Mouse (Mus musculus) cerebral cortex, adult 2 months (tissue): ENCODE measurements around the gene Pcdh20.

Experiments used
- WGBS: fragments of 180-500 bp; shearing (Covaris S2); methylation state at CpG from one replicate; pipeline ENCODE4 v1.1.7; 2018; 5-methylcytosine and 5-hydroxymethylcytosine counted together

Pcdh20 gene

GRCm38 (mm10) chr14:88470495-88471434 lies at the start of gene Pcdh20:
Gene Pcdh20, minus strand, starts transcription at chr14:88471396.
- WGBS, result 2% methylated on average over 29 of the region's 29 CpGs

- WGBS, result 33% methylated on average over 3 of the region's 3 CpGs
These were observed 8.7 kb upstream of the Pcdh20 start for GRCm38 (mm10) chr14:88479909-88480308.

- WGBS, result under 1% methylated on average over 9 of the region's 9 CpGs
These were observed 1.2 kb downstream of the Pcdh20 start for GRCm38 (mm10) chr14:88469956-88470355.

- WGBS, result 9% methylated on average over 18 of the region's 18 CpGs
These were observed 1.8 kb downstream of the Pcdh20 start for GRCm38 (mm10) chr14:88469361-88469760.

GRCm38 (mm10) chr14:88466416-88466815 lies 4.8 kb downstream of the Pcdh20 start:
- WGBS, result 39% methylated on average over 1 of the region's 1 CpGs

GRCm38 (mm10) chr14:88464356-88464755 lies 6.8 kb downstream of the Pcdh20 start:
- WGBS, result 46% methylated on average over 1 of the region's 1 CpGs

GRCm38 (mm10) chr14:88463357-88463756 lies 7.8 kb downstream of the Pcdh20 start:
- 79% methylated on average over 2 of the region's 2 CpGs for WGBS

- WGBS, result 88% methylated on average over 3 of the region's 3 CpGs
These were observed 8.3 kb downstream of the Pcdh20 start for GRCm38 (mm10) chr14:88462944-88463343.

- WGBS, result 86% methylated on average over 3 of the region's 3 CpGs
These were observed 10.5 kb downstream of the Pcdh20 start for GRCm38 (mm10) chr14:88460705-88461104.

GRCm38 (mm10) chr14:88443304-88443703 lies 27.9 kb downstream of the Pcdh20 start:
- 77% methylated on average over 5 of the region's 5 CpGs for WGBS

- 86% methylated on average over 7 of the region's 7 CpGs for WGBS
These were observed 41.8 kb downstream of the Pcdh20 start for GRCm38 (mm10) chr14:88429393-88429792.

- WGBS, result 87% methylated on average over 1 of the region's 1 CpGs
These were observed 43.8 kb downstream of the Pcdh20 start for GRCm38 (mm10) chr14:88427370-88427769.
